Mouse (Mus musculus): Measurements from ENCODE around the gene Cmtm7. TPM values are rescaled to one million over a fixed set of nuclear protein-coding genes. Genes with fewer than 3 reads are reported as not detected.

The Cmtm7 gene
- polyA plus RNA-seq, 2 experiments = 36.7 to 49.5 TPM

DNA sequence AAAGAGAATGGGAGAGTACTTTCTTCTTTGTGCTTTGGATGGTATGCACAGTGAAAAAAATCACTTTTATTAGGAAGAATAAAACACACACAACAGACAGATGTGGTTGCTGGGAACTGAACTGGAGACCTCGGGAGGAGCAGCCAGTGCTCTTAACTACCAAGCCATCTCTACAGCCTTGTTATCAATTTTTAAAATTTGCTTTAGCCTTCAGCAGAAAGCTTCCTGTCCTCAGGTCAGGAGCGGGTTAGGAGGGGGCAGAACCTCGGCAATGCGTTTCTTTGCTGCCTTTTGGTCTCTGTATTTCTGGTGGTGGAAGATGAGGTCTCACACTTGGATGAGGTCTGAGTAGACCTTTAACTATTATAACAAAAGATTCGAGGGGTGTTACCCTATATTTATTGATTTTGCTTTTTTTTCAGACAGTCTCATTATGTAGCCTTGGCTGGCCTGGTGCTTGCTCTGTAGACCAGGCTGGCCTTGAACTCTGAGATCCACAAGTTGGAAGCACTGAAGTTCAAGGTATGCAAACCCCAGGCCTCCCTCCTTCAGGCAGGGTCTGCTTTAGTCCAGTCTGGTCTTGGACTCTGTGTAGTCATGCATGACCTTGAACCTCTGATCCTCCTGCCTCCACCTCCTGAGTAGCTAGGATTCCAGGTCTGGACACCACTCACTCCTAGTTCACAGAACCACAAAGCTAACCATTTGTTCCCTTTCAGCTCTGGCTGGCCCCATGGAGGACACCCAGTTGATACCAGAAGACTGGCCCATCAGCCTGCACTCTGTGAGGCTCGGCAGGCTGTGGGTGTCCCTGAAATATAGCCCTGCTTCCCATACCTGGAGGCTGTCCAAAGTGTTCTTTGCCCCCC, 4.2 kb downstream of the Cmtm7 start:
- no peak overlapping the region; the same call in 1 of the 2 replicates for H3K27ac ChIP-seq
- ATAC-seq (ENCODE audit: insufficient read depth) (no peak), DNase-seq (ENCODE audit: low read depth in 3 of 3, low spot score in 3 of 3) (no peak)
- peak overlapping the region; percentile 2; the same call in 1 of the 2 replicates for H3K4me2 ChIP-seq (ENCODE audit: low read depth)
- H3K9me3 ChIP-seq (ENCODE audit: control insufficient read depth, low read length) = no peaks in the 10 kb centered on the region
- 10% methylated on average over 6 of the region's 6 CpGs for WGBS (ENCODE audit: insufficient replicate concordance)
- H3K36me3 ChIP-seq (replicated peaks; ENCODE audit: control insufficient read depth, insufficient read depth, low read depth) = no peaks in the 10 kb centered on the region
- H3K4me3 ChIP-seq (ENCODE audit: insufficient read depth in 1 of 2, low read depth in 2 of 2, low read length in 2 of 2) = peak overlapping the region in 1 of 2 experiments; percentile 8; a peak in 1 of 4 replicates
- no peak overlapping the region for H3K9ac ChIP-seq (replicated peaks)
- TF ChIP-seq CTCF (IDR thresholded peaks at IDR 0.05; ENCODE audit: low read depth) (no peak), EP300 (IDR thresholded peaks at IDR 0.05; ENCODE audit: low read depth) (no peak)
- peaks cover 0 to 18% of the 10 kb centered on the region in 2 experiments; a peak in 3 of 4 replicates for H3K4me1 ChIP-seq (replicated peaks; ENCODE audit: control insufficient read depth in 2 of 2, insufficient read depth in 2 of 2, low read length in 1 of 2)
- no peaks in the 10 kb centered on the region; the same call in 1 of the 2 replicates for H3K27me3 ChIP-seq (ENCODE audit: control insufficient read depth, insufficient read depth, low read length)

DNA sequence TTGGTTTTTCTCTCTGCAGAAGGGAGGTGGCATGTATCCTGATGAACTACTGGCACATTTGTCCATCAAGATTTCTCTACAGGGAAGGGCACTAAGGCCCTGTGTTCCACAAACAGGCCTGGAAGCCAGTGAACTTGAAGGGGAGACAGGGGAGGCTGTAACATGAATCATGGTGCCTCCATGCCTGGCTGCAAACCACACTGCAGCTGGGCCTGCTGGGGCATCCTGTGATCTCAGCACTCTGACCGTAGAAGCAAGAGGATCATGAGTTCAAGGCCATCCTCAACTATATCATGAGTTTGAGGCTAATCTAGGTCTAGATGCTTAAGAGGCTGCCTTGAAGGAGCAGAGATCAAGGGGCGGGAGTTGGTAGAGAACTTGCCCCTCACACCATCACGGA, 5.3 kb downstream of the Cmtm7 start:
- DNase-seq (ENCODE audit: low read depth in 3 of 3, low spot score in 3 of 3) (no peak), ATAC-seq (ENCODE audit: insufficient read depth) (no peak)
- 59% methylated on average over 3 of the region's 3 CpGs for WGBS (ENCODE audit: insufficient replicate concordance)
- no peak for TF ChIP-seq CTCF (IDR thresholded peaks at IDR 0.05; ENCODE audit: low read depth)
- no peak for TF ChIP-seq EP300 (IDR thresholded peaks at IDR 0.05; ENCODE audit: low read depth)
- Histone ChIP-seq H3K9ac (replicated peaks) (no peak overlapping the region), H3K27ac (no peak overlapping the region), H3K9me3 (ENCODE audit: control insufficient read depth, low read length) (no peaks in the 10 kb centered on the region), H3K4me1 (replicated peaks; ENCODE audit: control insufficient read depth in 2 of 2, insufficient read depth in 2 of 2, low read length in 1 of 2) (peaks cover 0 to 18% of the 10 kb centered on the region in 2 experiments; a peak in 3 of 4 replicates), H3K27me3 (ENCODE audit: control insufficient read depth, insufficient read depth, low read length) (no peaks in the 10 kb centered on the region; the same call in 1 of the 2 replicates), H3K4me2 (ENCODE audit: low read depth) (no peak overlapping the region), H3K36me3 (replicated peaks; ENCODE audit: control insufficient read depth, insufficient read depth, low read depth) (no peaks in the 10 kb centered on the region), H3K4me3 (ENCODE audit: insufficient read depth in 1 of 2, low read depth in 2 of 2, low read length in 2 of 2) (no peak overlapping the region)

DNA sequence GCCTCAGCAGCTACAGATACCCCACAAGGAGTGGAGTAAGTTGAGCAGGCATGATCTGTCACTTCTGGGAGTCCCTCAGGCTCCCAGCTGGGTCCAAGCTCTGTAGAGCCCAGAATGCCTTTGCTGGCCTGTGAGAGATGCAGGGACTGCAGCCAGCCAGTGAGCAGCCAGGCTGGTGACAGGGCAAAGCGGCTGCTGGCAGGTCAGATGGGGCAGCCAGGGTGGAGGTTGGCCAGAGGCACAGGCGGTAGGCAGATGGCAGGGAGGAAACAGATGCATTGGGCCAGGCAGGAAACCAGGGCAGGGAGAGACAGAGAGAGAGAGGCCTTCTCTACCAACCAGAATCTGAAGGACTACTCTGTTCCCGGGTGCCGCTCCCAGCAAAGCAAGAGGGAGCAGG, 6.4 kb downstream of the Cmtm7 start:
- ATAC-seq (ENCODE audit: insufficient read depth) = no peak
- no peak for DNase-seq (ENCODE audit: low read depth in 3 of 3, low spot score in 3 of 3)

DNA sequence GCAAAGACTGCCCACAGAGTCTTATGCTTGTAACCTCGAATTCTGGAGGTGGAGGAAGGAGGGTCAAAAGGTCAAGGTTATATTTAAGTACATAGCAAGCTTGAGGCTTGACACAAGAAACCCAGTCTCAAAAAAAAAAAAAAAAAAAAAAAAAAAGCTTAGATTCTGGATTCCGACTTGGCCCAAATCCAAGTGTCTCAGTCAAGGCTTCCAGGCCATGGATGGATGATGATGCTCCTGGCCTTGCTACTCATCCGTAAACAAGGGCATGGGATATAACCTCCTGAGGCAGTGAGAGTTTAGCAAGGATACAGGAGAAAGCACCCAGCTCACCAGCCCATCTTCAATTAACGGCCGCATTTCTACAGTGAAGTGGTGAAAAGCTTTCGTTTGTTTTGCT, 7.0 kb downstream of the Cmtm7 start:
- H3K27ac ChIP-seq = no peak overlapping the region
- H3K9ac ChIP-seq (replicated peaks) = no peak overlapping the region
- no peak overlapping the region for H3K4me3 ChIP-seq (ENCODE audit: insufficient read depth in 1 of 2, low read depth in 2 of 2, low read length in 2 of 2)
- H3K4me2 ChIP-seq (ENCODE audit: low read depth) = no peak overlapping the region
- no peak for DNase-seq (ENCODE audit: low read depth in 3 of 3, low spot score in 3 of 3)
- peaks cover 0 to 14% of the 10 kb centered on the region in 2 experiments; a peak in 2 of 4 replicates for H3K4me1 ChIP-seq (replicated peaks; ENCODE audit: control insufficient read depth in 2 of 2, insufficient read depth in 2 of 2, low read length in 1 of 2)
- 60% methylated on average over 6 of the region's 6 CpGs for WGBS (ENCODE audit: insufficient replicate concordance)
- no peak for ATAC-seq (ENCODE audit: insufficient read depth)
- no peaks in the 10 kb centered on the region for H3K27me3 ChIP-seq (ENCODE audit: control insufficient read depth, insufficient read depth, low read length)
- TF ChIP-seq EP300 (IDR thresholded peaks at IDR 0.05; ENCODE audit: low read depth) = no peak
- TF ChIP-seq CTCF (IDR thresholded peaks at IDR 0.05; ENCODE audit: low read depth) = no peak
- no peaks in the 10 kb centered on the region for H3K36me3 ChIP-seq (replicated peaks; ENCODE audit: control insufficient read depth, insufficient read depth, low read depth)
- no peaks in the 10 kb centered on the region for H3K9me3 ChIP-seq (ENCODE audit: control insufficient read depth, low read length)

More for the DNA sequence above, 6.4 kb downstream of the Cmtm7 start:
- H3K4me3 ChIP-seq (ENCODE audit: insufficient read depth in 1 of 2, low read depth in 2 of 2, low read length in 2 of 2) = no peak overlapping the region
- no peaks in the 10 kb centered on the region for H3K36me3 ChIP-seq (replicated peaks; ENCODE audit: control insufficient read depth, insufficient read depth, low read depth)
- H3K4me2 ChIP-seq (ENCODE audit: low read depth) = no peak overlapping the region; the same call in 1 of the 2 replicates
- H3K9me3 ChIP-seq (ENCODE audit: control insufficient read depth, low read length) = no peaks in the 10 kb centered on the region
- H3K9ac ChIP-seq (replicated peaks) = no peak overlapping the region
- WGBS (ENCODE audit: insufficient replicate concordance) = 38% methylated on average over 4 of the region's 4 CpGs
- TF ChIP-seq CTCF (IDR thresholded peaks at IDR 0.05; ENCODE audit: low read depth) (no peak), EP300 (IDR thresholded peaks at IDR 0.05; ENCODE audit: low read depth) (no peak)
- peaks cover 0 to 16% of the 10 kb centered on the region in 2 experiments; a peak in 3 of 4 replicates for H3K4me1 ChIP-seq (replicated peaks; ENCODE audit: control insufficient read depth in 2 of 2, insufficient read depth in 2 of 2, low read length in 1 of 2)
- no peaks in the 10 kb centered on the region for H3K27me3 ChIP-seq (ENCODE audit: control insufficient read depth, insufficient read depth, low read length)
- H3K27ac ChIP-seq = no peak overlapping the region

DNA sequence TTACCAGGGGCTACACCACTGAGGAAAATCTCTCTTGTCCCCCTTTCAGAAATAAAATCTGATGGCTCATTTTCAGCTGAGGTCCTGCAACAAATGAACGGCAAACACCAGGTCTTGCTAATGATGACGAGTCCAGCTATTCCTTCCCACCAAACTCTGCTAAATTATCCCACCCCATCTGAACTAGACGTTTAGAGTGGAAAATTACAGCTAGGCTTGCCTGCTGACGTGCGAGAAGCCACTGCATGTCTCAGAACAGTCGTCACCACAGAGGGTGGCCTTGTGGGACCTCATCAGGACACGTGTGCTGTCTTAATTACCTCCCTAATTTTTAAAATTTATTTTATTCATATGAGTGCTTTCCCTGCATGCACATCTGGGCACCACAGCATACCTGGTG, 10.1 kb downstream of the Cmtm7 start:
- TF ChIP-seq EP300 (IDR thresholded peaks at IDR 0.05; ENCODE audit: low read depth) (no peak), CTCF (IDR thresholded peaks at IDR 0.05; ENCODE audit: low read depth) (no peak)
- 70% methylated on average over 7 of the region's 7 CpGs for WGBS (ENCODE audit: insufficient replicate concordance)
- no peak overlapping the region for H3K4me3 ChIP-seq (ENCODE audit: insufficient read depth in 1 of 2, low read depth in 2 of 2, low read length in 2 of 2)
- no peak overlapping the region for H3K27ac ChIP-seq
- H3K36me3 ChIP-seq (replicated peaks; ENCODE audit: control insufficient read depth, insufficient read depth, low read depth) = no peaks in the 10 kb centered on the region
- no peaks in the 10 kb centered on the region for H3K9me3 ChIP-seq (ENCODE audit: control insufficient read depth, low read length)
- peaks cover 0 to 4% of the 10 kb centered on the region in 2 experiments; a peak in 1 of 4 replicates for H3K4me1 ChIP-seq (replicated peaks; ENCODE audit: control insufficient read depth in 2 of 2, insufficient read depth in 2 of 2, low read length in 1 of 2)
- DNase-seq (ENCODE audit: low read depth in 3 of 3, low spot score in 3 of 3) (no peak), ATAC-seq (ENCODE audit: insufficient read depth) (no peak)
- no peak overlapping the region for H3K9ac ChIP-seq (replicated peaks)
- no peak overlapping the region for H3K4me2 ChIP-seq (ENCODE audit: low read depth)
- no peaks in the 10 kb centered on the region for H3K27me3 ChIP-seq (ENCODE audit: control insufficient read depth, insufficient read depth, low read length)

Measured in liver, embryonic 14.5 days (tissue).